Mouse (Mus musculus) E14TG2a.4 (cell line): Measurements from ENCODE around the gene Lgals7.
"Not testable (repeated sequence)": the region's sequence is repeated elsewhere in the genome, so short reads cannot be mapped to it uniquely, and the experiment has no call there.

Source experiments
- CTCF ChIP-seq: conservative IDR thresholded peaks from 2 replicates; pipeline ENCODE4 v1.5.1; 2014; ENCODE audit warnings: low read length
- POU5F1 ChIP-seq: IDR thresholded peaks from 2 replicates; pipeline ENCODE4 v1.6.1; 2014; ENCODE audit warnings: low read length, borderline replicate concordance

DNA sequence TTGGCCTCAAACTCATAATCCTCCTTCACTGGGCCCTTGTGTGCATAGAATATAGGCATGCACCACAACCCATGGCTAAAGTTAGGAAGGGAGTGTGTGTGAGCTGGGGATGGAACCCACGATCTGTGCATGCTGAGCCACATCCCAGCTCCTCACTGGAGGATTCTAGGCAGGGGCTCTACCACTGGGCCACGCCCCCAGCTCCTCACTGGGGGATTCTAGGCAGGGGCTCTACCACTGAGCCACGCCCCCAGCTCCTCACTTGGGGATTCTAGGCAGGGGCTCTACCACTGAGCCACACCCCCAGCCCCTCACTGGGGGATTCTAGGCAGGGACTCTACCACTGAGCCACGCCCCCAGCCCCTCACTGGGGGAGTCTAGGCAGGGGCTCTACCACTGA lies 20.1 kb downstream of the Lgals7 start:
- not testable (repeated sequence) for TF ChIP-seq CTCF, POU5F1
